Mouse (Mus musculus): ENCODE data around the gene Rnf130.

Rnf130 gene

DNA sequence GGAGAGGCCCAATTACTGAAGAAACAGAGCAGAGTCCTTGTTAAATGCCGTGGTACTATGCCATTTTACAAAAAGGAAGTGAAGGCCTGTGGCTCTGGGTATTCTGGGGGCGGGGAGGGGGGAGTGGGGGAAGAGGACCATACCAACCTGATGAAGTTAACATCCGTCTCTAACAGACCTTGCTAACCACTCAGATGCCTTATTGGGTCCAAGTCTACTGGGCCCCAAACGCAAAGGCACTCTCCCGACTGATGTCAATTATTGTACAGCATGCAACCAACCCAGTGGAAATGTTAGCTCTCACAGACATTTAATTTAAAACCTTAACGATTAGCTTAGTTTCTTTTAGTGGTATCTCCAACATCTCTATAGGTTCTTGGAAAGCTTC is 707 bp upstream of the Rnf130 start:
- in situ Hi-C loops (cut with MboI, MseI): loop anchor here (5.0 to 10.0 kb wide), 2 partner anchors 37 to 770 kb away; no protein-coding TSS in a partner anchor

DNA sequence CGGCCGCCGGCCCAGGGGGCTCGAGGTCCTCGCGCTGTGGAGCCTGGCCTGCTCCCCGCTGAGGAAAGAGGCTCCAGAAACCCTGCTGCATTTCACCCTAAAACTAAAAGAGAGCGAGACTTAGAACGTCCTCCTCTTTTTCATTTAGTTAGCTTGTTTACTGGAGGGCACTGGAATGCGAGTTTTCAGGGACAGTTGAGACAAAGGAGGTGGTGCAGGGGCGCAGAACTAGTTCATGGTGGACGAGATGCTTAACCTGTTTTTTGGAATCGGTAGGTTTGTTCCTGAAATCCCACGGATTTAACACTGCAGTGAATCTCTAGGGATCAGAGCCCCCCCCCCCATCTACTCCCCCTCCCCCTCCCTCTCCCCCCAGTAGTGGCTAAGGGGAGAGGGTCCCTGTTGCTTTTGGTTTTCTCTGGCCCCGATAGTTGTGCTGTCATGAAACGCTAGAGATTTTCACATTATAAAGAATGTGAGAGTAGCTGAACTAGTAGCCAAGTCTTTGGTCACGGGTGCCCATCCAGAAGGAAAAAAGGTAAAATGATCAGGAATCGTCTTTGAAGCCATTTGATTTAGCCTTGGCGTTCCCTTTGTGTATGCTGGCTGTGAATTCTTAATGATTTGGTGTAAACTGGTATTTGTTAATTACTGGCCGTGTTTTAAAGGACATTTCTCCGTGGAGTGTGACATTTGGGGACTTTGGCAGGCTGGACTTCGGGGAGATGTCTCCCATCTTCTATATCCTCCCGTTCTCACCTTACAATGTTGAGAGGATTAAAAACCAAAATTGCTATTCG is 775 bp downstream of the Rnf130 start:
- in situ Hi-C loops (cut with MboI, MseI): loop anchor here (10.0 kb wide), 1 partner anchor 771 kb away; no protein-coding TSS in a partner anchor

DNA sequence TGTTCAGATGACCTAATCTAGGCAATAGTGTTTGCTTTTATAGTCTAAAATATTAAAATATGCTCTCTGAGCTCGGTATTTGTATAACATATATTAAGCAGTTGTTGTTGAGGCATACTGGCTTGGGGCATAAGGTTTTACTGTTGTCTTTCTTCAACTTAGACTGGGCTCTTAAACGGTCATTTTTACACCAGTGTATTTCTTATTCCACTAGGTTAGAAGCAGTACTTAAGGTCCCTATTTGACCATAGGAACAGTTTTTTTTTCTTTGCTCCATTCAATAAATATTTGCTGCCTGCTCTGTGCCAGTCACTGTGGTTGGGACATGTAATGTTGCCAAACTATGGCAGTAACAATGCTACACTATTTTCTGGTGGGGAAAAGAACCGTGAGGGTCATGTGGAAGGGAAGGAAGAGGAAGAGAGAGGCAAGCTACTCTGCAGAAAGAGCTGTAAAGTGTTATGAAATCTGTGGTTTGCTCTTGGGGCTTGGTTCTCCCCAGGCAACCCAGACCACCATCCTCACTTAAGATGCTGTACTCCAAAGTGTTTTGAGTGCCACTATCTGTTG is 1.5 kb downstream of the Rnf130 start:
- in situ Hi-C loops (cut with MboI, MseI): loop anchor here (10.0 kb wide), 1 partner anchor 772 kb away; no protein-coding TSS in a partner anchor

DNA sequence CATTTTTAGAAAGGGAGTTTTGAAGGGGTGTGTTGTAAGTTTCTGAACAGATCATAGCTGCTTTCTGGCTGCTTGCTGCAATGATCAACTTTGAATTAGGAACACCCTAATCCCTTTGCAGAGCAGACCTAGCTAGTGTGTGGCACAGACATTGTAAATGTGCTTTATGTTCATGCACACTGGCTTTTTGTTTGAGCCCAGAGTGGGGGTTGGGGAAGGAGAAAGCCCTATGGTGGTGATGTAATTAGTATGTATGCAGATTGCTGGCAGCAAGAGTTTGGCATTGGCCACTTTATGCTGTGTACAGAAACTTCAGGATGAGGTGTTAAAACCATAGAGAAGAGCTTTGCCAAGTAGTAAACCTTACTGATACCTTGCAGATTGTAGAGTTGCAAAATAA is 3.3 kb downstream of the Rnf130 start:
- in situ Hi-C loops (cut with MboI, MseI): loop anchor here (10.0 kb wide), 1 partner anchor 774 kb away; no protein-coding TSS in a partner anchor

DNA sequence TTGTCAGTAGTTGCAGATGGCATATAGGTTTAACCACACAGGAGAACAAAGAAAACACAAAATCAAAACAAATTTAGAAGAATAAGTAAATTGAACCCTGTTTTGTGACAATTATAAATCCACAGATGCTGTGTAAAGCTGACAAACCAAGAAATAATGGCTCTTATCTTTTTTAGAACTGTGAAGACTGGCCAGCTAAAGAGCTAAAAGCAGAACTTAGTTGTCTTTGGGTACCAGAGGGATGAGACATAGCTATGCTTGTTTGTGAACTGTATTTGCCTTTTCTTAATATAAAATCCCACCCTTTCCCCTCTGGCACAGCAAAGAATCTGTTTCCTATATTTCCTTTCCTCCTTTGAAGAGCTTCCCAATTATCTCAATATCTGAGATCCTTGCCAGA is 9.0 kb downstream of the Rnf130 start:
- in situ Hi-C loops (cut with MboI, MseI): no loop called here

DNA sequence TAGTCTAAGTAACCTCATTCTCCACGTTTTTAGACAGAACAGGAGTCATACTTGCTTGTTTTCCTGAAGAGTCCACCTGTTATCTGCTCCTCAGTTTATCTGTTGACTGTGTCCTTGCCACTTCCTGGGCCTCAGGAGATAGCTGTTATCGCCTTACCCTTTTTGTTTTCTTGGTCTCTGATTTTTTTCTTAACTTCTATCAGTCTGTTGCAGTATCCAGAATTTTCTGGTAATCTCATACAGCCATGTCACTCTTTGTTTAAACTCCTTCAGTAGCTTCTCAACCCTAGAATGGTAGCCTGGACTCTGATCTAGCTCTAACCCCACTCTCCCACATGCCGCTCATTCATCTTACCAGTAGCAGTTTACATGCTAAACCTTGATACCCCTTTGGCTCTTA is 10.6 kb downstream of the Rnf130 start:
- in situ Hi-C loops (cut with MboI, MseI): no loop called here

DNA sequence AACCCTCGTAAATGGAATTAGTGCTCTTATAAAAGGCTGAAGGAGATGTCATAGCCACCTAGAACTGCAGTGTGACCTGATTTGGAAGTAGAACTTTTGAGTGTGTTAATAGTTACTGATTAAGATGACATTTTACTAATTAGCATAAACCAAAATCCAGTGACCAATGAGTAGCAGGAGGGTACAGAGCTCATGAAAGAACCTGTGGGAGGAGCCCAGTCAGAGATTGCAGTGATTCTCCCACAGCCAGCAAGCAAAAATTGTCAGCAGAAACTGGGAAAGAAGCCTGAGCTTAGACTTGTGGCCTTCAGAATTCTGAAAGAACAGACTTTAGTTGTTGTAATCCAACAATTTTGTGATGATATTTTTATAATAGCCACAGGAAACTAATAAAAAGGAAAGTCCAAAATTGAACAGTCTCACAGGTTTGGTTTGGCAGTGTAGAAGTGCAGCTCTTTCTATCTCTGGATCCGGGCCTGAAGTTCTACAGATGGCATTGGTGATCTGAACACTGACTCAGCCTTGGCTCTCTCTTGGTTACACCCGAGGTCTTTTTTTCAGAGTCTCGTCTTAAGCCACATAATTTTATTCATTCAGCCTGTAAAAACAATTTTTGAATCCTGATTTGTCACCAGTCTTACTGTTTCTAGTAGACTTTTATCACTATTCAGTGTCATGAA is 11.8 kb downstream of the Rnf130 start:
- in situ Hi-C loops (cut with MboI, MseI): no loop called here

DNA sequence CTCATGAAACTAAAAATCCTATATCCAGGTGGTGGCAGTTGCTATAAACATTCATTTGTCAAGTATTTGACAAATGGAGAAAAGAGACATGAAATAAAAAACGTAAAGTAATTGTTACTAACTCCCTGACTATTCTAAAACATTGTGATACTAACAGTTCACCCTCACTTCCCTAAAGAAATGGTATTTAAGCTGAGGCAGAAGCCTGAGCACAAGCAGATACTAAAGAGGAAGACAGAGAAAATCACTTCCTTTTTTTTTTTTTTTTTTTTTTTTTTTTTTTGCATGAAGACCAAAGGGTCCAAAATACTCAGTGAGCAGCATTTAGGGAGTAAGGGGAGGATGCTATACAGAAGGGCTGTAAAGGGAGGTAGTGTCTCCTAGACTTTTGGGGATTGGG is 13.6 kb downstream of the Rnf130 start:
- in situ Hi-C loops (cut with MboI, MseI): no loop called here

DNA sequence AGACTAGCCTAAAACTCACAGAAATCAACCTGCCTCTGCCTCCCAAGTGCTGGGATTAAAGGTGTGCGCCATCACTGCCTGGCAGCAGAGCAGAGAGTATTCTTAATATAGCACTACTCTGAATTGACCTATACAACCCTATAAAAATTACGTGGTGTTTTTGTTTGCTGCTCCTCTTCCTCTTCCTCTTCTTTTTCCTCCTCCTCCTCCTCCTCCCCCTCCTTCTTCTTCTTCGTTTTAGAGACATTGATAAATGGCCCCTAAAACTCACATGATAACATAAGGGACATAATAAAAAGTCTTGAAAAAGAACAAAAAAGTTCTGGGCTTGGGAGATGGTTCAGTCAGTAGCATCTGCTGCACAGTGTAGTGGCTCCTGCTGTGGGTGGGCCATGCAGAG is 16.0 kb downstream of the Rnf130 start:
- in situ Hi-C loops (cut with MboI, MseI): no loop called here

DNA sequence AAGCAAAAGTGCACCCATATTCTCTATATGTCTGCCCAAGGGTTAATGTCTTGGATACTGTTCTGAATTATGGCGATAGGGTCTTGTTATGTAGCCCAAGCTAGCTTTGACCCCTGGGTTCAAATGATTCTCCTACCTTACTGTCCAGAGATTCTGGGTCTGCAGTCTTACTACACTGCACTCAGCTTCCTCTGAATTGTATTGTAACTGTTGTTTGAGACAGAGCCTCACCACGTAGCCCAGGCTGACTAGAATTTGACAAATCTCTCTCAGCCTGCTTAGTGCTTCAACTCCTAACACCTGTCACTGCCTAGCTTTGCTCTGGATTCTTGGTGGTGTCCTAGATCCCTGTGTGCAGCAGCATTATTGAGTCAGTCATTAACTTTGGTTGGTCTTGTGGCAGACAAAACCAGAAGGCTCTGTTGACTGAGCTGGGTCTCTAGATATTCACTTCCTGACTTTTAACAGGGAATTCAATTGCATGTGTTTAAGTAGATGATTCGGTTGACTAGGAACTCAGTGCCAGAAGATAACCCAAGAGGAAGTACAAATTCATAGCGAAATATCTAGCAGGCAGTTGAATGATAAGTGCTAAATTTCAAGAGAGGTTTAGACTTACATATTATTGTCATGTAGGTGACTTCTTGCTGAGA is 17.3 kb downstream of the Rnf130 start:
- in situ Hi-C loops (cut with MboI, MseI): no loop called here

DNA sequence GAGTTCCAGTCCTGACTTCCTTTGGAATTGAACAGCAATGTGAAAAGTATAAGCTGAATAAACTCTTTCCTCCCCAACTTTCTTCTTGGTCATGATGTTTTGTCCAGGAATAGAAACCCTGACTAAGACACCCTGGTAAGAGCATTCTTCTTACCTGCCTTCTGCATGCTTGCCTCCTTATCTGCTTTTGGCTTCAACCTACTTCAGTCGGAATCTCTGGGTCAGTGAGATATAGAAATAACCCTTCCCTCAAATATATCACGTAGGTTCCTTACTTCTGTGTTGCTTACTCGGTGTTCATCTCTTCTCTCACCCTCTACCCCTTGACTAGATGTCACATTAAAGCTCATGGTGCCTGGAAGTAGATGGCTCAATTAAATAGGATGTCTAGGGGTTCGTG is 19.3 kb downstream of the Rnf130 start:
- in situ Hi-C loops (cut with MboI, MseI): no loop called here

DNA sequence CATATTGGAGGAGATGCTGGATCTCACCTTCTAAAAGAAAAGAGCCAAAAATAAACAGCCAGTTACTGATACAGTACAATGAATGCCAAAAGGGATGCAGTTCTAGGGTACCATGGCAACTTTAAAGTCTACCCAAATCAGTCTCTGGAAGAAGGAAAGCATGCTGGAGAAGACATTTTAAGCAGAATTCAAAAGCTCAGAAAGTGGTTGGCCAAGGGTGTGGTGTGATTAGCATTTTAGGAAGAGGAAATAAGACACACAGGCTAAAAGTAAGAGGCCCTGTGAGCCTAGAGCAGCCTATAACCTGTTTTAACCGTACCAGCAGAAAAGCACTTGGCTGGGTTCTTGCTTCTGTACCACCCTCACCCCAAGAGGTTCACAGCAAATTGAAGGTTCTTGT is 22.5 kb downstream of the Rnf130 start:
- in situ Hi-C loops (cut with MboI, MseI): no loop called here

DNA sequence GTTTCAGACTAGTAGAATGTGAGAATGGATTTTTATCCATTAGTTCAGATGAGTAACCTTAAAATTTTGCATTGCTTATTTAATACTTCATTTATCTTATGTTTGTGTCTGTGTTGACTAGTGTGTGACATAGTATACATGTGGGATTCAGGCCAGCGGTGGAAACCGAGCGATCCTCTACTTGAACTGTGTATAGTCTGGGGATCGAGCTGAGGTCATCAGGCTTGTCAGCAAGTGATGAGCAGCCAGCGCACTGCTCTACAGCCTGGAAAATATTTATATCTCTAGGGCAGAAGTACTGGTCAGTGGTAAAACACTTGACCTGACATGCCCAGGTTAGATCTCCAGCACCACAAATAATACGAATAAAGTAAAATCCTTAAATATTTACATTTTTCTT is 23.0 kb downstream of the Rnf130 start:
- in situ Hi-C loops (cut with MboI, MseI): no loop called here

DNA sequence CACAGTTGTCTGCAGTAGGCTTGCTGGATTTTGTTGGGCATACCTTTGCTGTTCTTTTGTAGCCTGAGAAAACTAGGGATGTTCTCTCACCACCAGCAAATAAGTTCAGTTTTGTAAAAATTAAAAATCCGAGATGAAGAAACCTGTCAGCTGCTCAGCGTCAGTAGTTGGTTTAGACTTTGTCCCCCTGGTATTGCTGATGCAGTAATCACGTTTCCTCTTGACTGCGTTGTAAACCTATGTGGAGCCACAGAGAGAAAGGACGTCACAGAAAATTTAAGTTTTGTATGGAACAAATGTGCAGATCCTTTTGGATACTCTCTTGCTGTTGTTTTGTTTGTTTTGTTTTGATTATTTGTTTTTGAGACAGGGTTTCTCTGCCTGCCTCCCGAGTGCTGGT is 25.2 kb downstream of the Rnf130 start:
- in situ Hi-C loops (cut with MboI, MseI): no loop called here

DNA sequence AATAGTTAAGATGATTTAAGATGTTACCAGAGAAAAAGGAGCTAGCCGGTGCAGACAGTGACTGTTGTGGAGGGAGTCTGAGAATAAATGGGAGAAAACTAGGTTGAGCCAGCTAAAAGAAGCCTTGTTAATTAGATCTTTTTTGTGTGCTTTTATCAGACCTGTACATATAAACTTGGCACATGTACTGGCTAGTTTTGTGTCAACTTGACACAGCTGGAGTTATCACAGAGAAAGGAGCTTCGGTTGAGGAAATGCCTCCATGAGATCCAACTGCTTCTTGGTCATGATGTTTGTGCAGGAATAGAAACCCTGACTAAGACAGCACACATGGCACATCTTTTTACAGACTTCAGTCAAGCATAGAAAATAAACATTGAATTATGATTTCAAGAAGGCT is 32.6 kb downstream of the Rnf130 start:
- in situ Hi-C loops (cut with MboI, MseI): no loop called here

DNA sequence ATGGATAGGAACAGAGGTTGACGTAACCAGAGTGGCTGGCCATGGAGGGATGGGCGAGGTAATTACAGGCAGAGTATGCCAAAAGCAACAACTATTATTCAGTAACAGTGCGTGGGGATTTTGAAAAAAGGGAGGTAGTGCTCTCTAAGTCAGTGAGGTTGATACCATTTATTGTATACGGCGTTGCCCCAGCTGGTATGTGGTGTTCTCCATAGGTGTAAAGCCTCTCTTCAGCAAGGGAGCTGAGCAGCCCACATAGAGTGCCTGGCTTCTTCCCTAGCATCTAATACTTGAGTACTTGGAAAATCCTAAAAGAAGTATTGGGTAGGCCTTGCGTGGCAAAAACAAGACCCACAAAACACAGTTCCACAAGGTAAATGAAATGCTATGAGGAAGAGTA is 33.1 kb downstream of the Rnf130 start:
- in situ Hi-C loops (cut with MboI, MseI): no loop called here

DNA sequence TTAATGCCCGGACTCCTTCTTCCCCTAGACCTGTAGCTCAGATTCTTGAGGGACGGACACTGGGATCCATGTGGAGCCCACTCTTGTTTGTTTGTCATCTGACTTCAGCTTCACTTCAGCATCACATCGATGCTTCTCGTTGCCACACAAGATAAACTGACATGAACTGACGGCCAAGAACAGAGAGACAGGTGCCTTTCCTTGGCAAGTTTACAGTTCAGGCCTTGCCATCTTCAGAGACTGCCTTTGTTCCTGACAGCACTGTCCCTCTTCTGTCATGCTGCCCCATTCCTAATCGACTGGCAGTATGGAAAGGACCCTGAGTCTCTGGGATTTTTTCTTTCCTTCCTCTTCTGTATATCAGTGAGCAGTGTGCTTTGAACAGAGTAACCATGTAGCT is 33.9 kb downstream of the Rnf130 start:
- in situ Hi-C loops (cut with MboI, MseI): no loop called here

DNA sequence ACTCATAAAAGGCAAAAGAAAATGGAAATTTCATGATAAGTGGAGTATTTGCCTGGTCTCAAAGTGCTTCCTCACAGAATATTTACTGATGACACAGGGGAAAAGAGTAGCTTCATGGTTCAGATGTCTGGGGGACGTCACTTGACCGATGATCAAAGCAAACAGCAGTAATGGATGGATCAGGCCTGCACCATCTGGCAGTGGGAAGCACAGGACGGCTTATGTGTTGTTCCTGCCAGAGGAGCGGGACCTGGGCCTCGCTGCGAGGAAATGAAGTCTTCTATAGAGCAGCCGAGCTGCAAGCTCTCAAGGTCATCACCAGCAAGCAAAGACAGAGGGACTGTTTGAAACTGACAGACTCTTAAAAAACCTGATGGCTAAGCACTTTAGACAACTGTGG is 37.0 kb downstream of the Rnf130 start:
- in situ Hi-C loops (cut with MboI, MseI): no loop called here

DNA sequence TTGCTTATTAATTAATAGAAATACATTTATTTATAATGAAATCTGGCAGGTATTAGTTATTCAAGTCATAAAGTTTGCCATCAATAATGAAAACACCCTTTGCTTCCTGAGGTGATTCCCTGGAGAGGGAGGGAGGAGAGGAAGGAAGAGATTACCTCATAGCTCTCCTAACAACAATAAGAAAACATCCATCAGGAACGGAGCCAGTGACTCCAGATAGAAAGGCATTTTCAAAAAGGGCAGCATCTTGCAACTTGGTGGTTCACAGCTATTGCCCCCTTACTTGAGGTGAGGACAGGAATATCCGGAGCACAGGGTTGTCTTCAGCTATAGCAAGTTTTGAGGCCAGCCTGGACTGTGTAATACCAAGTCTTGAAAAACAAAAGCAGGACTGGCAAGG is 40.9 kb downstream of the Rnf130 start:
- in situ Hi-C loops (cut with MboI, MseI): no loop called here

DNA sequence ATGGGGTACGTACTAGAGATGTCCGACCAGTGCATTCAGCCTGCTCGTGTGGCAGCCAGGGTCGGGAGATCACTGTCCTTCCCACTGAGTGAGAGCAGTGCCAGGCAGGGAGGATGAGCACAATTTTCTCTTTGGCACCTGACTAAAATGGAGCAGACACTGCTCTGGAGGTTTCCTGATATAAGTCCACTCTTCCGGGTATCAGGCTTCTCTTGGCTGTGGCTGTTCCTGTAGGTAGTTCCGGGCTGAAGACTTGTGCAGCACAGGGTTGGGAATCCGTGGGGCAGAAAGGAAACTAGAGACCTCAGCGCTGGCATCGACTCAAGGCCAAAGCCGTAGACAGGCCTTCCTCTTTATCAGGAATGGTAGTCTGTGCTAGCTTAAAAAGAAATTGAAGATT is 48.7 kb downstream of the Rnf130 start:
- in situ Hi-C loops (cut with MboI, MseI): no loop called here

DNA sequence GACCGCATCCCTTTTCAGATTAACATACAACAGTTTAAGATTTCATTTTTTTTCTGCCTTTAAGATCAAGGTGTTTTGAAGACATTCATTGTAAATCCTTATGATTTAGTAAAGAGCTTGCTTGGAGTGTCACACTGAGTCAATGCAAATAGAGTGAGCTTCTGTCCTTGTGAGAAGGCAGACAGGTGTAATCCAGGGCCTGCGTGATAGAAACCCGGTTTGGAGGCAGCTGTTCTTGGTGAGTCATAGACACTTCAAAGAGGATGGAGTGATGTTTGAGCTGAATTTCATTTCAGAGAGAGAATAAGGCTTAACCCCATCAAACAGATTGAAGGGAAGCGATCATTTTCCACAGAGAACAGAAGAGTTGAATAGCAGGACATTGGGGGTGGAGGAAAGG is 51.6 kb downstream of the Rnf130 start:
- in situ Hi-C loops (cut with MboI, MseI): no loop called here

All from T-helper 2 cell (primary cell).